Mouse (Mus musculus) left cerebral cortex, postnatal 10 days (tissue): ENCODE measurements around the gene Pde1c. TPM values are rescaled to one million over a fixed set of nuclear protein-coding genes. Genes with fewer than 3 reads are reported as not detected.
"Not testable (repeated sequence)": the region's sequence is repeated elsewhere in the genome, so short reads cannot be mapped to it uniquely, and the experiment has no call there.

Experiments used
- DNase-seq, 2 experiments: peaks; one replicate each; pipeline ENCODE4 v3.0.0; 2021 to 2022; ENCODE audit warnings: low spot score in 2 of 2, mixed read lengths in 1 of 2; ENCODE audit errors: extremely low spot score in 1 of 2
- intact Hi-C: fragments of 180-260 bp; cut with DNase I; formaldehyde crosslinking; loops from one replicate; pipeline ENCODE4 v1.15.1; 2025
- total RNA-seq, 2 experiments: library from RNA; stranded (reverse); gene quantifications; 2 replicates each; pipeline ENCODE4 v1.2.3; 2021

Gene Pde1c
- 1 to 10 TPM; 4.1 to 4.2 TPM for total RNA-seq

- intact Hi-C loops, result no loop called here
- DNase-seq, result peak in 1 of 2 experiments; percentile 40
Measured at GRCm38 (mm10) chr6:56568470-56569372, at the start of gene Pde1c. Gene Pde1c (minus strand): TSS chr6:56569103.

DNA sequence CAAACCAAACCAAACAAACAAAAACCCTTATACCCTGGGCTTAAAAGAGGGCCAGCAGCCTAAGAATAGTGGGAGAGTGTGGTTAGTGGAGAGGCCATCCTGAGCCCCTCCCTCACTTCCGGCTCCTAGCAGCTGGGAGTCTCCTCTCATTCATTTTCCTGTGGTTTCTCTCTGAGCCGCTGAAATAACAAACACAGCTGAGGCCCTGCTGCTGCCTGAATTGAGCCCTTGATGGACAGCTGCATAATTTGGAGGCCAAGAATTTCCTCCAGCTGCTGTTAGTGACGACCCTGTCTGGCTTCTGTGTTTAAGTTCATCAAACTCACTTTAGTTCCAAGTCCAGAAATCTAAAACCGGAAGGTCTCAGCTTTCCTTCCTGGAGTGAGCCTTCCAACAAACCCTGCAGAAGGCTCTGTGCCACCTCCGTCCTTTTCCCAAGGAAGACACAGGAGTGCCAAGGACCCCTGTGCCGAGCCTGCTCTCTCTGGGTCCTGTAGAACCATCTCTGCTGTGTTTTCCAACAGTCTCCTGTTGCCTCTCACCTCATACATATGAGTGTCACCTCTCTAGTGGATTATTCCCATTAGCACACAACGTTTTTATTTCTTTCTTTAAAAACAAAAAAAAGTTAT lies 48.2 kb upstream of the Pde1c start:
- intact Hi-C loops, result no loop called here
- DNase-seq, result peak; percentile 5 to 61

DNA sequence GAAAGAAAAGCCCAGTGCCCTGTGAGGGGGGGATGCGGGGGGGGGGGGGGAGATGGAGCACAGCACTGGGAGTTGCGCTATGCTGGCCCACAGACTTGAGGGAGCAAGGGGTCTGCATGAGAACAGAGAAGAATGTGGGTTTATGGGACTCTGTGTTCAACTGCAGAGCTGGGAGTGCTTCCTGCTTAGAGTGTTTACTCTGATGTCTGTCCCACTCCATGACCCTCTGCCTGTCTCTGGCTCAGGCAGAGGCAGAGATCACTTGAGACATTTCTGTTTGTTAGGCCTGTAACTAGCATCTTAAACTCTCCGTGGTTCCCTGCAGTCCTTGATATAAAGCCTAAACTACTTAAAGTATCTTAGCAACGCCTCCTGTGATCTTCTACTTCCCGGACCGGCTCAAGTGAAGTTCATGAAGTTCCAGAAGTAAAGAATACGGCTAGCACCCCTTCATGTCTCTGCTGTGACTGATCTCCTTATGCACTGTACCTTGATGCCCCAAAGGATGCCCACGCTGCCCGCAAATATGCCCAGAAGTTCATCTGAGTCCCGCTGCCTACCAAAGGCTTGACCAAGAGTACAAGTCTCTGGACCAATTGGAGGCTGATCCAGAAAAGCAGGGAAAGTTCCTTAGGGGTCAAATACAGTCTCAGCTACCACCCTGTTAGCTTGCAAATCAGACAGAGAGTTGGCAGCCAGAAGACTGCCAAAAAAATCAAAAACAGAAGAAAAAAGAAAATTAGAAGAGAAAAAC lies 47.5 kb upstream of the Pde1c start:
- no peak for DNase-seq
- intact Hi-C loops, result no loop called here

DNA sequence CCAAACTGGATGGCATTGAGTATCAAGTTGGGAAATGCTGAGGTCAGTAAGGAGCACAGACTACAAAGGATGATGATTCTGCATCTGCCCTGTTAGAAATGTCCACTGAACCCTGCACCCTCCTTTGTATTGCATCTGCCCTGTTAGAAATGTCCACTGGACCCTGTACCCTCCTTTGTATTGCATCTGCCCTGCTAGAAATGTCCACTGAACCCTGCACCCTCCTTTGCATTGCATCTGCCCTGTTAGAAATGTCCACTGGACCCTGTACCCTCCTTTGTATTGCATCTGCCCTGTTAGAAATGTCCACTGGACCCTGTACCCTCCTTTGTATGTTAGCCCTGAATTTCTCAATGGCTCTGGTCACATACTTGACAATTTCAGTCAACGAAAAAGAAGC lies 40.6 kb upstream of the Pde1c start:
- intact Hi-C loops, result loop anchor here (2.0 to 10.0 kb wide), 3 partner anchors 85 to 542 kb away; no protein-coding TSS in a partner anchor
- DNase-seq, result not testable (repeated sequence)

DNA sequence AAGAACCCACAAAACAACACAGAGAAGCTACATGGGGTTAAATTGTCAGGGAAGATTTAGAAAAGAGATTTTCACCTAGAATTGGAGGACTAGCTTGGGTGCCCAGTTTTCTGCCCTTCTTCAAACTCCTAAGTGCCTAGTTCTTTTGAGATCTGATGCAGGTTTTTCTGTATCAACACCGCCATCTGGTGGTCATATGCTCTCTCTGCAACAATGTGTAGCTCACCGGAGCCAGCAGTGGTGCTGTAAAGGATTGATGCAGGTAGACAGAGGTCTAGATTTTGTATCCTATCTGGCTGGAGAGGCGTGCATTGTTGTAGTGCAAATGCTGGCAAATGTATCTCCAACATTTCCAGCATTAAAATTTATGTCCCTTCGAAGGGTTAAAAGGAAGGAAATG lies 39.4 kb upstream of the Pde1c start:
- intact Hi-C loops, result loop anchor here (2.0 to 10.0 kb wide), 3 partner anchors 87 to 541 kb away; no protein-coding TSS in a partner anchor
- DNase-seq, result peak; percentile 48 to 61

- DNase-seq, result no peak
- intact Hi-C loops, result no loop called here
Measured at GRCm38 (mm10) chr6:56579568-56579967, 10.7 kb upstream of the Pde1c start.

DNA sequence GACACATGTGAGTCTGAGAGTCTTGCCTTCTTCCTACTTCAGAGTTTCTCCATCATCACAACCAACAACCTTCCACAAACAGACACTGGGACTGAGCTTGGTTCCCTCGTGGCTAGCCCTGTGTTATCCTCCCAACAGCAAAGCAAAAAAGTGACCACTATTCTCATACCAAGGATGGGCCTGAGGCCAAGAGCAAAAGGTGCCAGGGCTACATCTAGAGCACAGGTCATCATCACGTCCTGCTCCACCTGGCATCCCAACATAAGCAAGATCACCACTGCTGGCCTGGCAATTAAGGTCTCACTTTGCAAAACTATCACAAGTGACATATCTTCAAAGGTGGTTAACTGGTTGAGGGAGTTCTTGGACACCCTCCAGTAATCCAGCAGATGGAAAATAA lies 8.0 kb downstream of the Pde1c start:
- no peak for DNase-seq
- intact Hi-C loops, result no loop called here

- peak; percentile 51 to 52 for DNase-seq
- intact Hi-C loops, result no loop called here
Measured at GRCm38 (mm10) chr6:56560474-56560888, 8.4 kb downstream of the Pde1c start.

GRCm38 (mm10) chr6:56558711-56559110 lies 10.2 kb downstream of the Pde1c start:
- DNase-seq, result no peak
- intact Hi-C loops, result no loop called here

- intact Hi-C loops, result no loop called here
- no peak for DNase-seq
Measured at GRCm38 (mm10) chr6:56555848-56556247, 13.1 kb downstream of the Pde1c start.

DNA sequence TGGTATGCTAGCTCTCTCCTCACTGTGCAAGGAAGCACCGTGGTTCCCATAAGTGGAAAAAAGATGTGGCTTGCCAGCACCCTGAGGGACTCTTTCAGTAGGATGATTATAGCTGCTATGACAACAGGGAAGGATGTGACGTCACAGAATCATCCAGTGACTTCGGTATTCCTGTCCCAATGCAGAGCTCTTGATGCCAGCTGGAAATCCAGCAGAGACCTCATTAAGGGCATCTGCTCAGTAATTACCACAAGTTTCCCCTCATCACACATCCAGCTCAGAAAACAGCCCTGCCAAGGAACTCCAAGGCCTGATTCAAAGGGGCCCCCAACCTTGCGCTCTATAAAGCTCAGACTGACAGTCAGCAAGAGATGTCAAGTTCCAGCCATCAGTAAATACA lies 13.5 kb downstream of the Pde1c start:
- peak in 1 of 2 experiments; percentile 34 for DNase-seq
- intact Hi-C loops, result no loop called here

- intact Hi-C loops, result no loop called here
- DNase-seq, result no peak
Measured at GRCm38 (mm10) chr6:56551022-56551421, 17.9 kb downstream of the Pde1c start.

DNA sequence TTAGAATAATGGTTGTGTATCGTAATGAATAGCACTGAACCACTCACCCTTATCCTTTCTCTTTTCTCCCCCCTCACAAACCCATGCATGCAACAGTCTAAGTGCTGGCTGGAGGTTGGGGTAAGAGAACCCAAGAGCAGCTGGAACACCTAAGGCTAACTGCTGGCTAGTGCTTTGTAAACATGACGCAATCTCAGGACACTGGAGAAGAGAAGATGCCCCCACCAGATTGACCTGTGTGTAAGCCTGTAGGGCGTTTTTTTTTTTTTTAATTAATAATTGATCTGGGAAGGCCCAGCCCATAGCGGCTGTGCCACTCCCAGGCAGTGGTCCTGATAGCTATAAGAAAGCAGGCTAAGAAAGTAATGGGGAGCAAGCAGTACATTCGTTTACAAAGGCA lies 28.7 kb downstream of the Pde1c start:
- intact Hi-C loops, result no loop called here
- no peak for DNase-seq

GRCm38 (mm10) chr6:56534653-56535052 lies 34.2 kb downstream of the Pde1c start:
- no peak for DNase-seq
- intact Hi-C loops, result no loop called here

DNA sequence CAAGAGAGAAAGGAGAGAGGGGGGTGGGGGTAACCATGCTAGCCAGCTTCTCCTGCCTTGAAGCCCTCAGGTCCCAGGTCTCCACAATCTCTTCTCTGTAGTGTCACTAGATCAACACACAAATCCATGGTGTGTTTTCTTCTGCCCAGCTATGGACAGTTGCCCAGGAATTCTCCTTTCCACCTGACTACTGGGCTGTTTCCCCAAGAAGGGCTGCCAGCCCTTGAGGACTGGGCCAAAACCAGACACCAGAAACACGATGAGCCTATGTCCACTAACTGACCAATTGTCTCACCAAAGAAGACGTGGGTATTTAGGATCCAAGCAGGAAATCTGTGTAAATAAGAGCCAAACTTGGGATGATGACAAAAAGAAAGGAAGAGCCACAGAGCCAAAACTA lies 36.6 kb downstream of the Pde1c start:
- DNase-seq, result no peak
- intact Hi-C loops, result no loop called here

DNA sequence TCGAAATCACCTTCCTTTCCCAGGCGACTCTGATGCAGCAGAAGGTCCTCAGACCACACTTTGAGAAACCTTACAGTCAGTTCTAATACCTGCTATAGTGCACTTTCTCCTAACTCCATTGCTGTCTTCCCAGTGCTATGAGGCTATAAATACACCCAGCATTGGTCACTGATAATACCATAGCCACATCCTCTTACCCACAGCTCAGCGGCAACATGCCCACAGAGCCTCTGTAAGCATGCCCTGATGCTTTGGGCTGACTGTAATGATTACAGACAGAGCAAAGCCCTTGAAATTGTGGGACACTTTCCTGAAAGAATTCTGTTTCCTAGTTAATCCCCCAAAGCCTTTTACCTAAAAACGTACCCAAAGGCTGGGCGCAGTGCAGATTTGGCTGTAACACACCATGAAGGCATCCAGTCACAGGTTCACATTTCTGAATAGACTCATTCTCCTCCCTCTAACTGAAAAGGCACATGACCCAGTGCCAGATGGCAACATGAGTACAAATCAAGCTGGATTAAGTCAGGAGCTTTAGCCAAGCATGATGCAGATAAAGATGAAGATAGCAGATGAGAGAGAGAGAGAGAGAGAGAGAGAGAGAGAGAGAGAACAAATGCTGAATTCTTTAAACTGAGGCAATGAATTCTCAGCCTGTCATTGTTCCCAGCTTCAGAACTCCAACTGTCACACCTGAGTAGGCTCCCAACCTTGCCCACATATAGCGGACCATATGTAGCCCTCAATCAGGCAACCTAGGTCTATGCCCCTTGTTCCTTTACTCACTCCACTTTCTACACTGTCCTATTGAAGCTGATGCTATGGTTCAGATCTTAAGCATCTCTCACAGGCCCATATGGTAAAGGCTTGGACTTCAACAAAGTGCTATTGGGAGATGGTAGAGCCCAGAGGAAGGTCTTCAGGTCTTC lies 44.7 kb downstream of the Pde1c start:
- no peak for DNase-seq
- intact Hi-C loops, result no loop called here

DNA sequence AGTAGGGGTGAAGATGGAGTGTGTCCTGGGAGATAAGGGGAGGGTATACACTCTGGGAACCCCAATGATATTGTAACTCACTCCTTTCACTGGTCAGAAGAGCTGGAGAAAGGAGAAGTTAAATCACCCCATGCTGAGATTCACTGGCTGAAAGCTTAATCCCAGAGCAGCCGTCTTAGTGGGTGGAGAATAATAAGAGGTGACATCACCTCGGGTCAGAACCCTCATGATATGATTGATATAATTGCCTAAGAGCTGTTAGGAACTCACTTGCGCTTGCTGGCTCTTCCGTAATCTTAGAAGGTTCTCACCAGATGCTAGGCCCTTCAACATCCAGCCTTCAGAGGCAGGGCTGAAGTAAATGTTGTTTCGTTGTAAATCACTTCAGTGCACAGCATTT lies 79.7 kb downstream of the Pde1c start:
- no peak for DNase-seq
- intact Hi-C loops, result no loop called here

DNA sequence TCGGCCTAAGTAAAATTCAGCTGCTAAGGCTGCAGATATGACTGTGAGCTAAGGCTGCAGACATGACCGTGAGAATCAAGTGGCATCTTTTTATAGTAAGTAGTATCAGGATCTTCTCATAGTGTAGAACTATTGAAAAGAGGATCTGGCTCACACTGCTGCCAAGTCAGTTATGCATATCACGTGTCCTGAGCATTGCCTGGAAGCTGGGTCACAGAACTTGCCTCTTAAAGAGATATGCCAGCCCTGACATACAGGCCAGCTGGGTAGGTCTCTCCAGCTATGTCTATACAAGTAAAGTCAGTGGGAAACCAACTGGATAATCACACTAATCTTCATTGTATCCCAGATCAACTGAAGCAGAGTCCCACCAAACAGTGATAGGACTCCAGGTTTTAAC lies 83.8 kb downstream of the Pde1c start:
- intact Hi-C loops, result no loop called here
- no peak for DNase-seq
